Mouse (Mus musculus): ENCODE data around the gene Smarca4.

DNA sequence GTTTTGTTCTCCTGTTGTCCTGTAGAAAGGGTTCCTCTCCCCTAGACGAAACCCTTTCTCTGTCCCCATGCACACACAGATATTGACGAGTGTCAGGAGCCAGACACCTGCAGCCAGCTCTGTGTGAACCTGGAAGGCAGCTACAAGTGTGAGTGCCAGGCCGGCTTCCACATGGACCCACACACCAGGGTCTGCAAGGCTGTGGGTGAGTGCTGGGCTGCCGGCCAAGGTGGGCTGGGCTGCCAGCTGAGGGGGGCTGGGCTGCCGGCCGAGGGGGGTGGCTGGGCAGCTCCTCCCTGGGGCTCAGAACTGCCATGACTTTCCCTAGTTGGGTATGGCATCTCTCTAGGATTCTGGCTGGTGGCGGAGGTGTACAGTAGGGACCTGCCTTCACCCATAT lies 122.8 kb downstream of the Smarca4 start:
- TF ChIP-seq CTCF (IDR thresholded peaks at IDR 0.05; ENCODE audit: low read depth, low read length), result no peak
- no peak for TF ChIP-seq POLR2A (IDR thresholded peaks at IDR 0.05; ENCODE audit: extremely low read depth, insufficient read depth, low read length)

Measured in liver, adult 2 months (tissue).